Mouse (Mus musculus) hindlimb bud, embryonic 11.5 days (tissue): Measurements from ENCODE around the gene Olfr60.

ENCODE experiments used
- DNase-seq: peaks from one replicate; pipeline ENCODE4 v3.0.0-alpha.2; 2012; ENCODE audit warnings: low read depth, low spot score; ENCODE audit errors: extremely low spot score

The Olfr60 gene

DNA sequence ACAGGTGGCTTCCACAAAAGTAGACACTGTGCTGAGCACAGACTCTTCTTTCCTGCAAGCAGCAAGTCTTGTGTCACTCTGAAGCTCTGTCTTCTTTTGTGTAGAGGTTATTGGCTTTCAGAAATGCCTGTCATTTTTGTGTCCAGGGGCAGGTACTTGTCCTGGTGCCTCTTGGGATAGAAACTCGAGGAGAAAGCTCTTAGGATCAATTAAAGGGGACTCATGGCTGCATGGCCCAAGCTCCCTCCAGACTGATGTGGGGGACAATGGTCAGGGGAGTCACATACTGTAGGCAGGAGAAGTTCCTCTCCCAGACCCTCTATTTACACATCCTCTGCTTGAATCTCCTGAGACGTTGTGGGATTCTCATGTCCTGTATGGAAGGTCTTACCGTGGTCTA, at the start of gene Olfr60:
TSS of gene Olfr60 (minus strand) at position 101 of the 400 bp plus-strand sequence.
- DNase-seq = no peak

DNA sequence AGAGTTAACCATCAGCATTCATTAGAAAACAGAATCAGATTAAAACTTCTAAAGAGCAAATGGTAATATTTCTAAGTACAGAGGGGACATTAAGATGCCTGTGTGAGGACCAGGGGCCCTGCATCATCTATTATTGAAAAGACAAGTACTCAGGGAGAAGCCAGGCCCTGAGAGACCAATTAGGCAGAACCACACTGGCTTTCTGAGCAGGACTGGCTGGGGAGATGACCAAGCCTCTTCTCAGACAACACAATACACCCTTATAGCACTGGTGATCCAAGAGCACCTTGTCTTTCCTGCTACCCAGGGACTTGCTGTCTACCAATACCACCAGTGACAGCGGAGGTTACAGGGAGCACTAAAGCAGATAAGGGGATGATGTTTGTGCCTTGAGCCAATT, 41.3 kb upstream of the Olfr60 start, which contains the start of gene Olfr531:
TSS of gene Olfr531 (minus strand) at position 101 of the 400 bp plus-strand sequence.
- no peak for DNase-seq

GRCm38 (mm10) chr7:140376911-140377310, 15.4 kb upstream of the Olfr60 start:
- DNase-seq = no peak

- no peak for DNase-seq
These were observed 14.8 kb upstream of the Olfr60 start, which contains the start of gene Olfr530 for GRCm38 (mm10) chr7:140376231-140376630. Olfr530 (minus strand) TSS chr7:140376331.

GRCm38 (mm10) chr7:140374300-140374699, 12.8 kb upstream of the Olfr60 start:
- no peak for DNase-seq

DNA sequence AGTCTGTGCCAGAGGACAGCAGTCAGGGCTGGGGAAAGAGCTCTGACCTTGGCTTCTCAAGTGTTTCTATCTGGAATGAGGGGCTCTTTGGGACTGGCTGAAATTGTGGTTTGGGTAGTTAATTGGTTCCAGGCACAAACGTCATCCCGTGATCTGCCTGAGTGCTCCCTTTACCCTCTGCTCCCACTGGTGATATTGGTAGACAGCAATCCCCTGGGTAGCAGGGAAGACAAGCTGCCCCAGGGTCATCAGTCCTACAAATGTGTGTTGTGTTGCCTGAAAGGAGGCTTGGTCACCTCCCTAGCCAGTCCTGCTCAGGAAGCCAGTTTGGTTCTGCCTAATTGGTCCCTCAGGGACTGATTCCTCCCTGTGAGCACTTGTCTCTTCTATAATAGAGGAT, 27.8 kb downstream of the Olfr60 start, which contains the start of gene Olfr527:
TSS of gene Olfr527 (plus strand) at position 301 of the 400 bp plus-strand sequence.
- no peak for DNase-seq

GRCm38 (mm10) chr7:140329766-140330304, 31.6 kb downstream of the Olfr60 start:
- no peak for DNase-seq

DNA sequence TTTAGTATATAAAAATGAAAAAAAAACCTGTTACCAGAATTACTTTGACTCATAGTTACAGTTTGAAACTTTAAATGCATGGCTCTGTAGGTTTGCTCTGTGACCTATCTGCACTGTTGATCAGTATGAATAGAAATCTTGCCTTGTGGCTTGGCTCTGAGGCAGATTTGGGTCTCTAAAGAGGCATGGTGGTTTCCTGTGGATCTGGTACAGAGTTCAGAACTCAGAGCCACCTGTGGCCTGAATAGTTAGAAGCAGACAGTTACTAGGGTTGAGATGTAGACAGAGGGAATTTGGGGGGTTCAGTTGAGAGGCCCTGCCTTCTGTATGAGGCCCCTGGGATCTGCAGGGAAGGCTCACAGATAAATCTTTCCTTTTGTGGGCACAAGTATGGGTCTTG, 40.3 kb downstream of the Olfr60 start:
- DNase-seq = no peak

- no peak for DNase-seq
These were observed 40.9 kb downstream of the Olfr60 start, which contains the start of gene Olfr525 for GRCm38 (mm10) chr7:140320558-140320957. Olfr525 (plus strand) TSS chr7:140320858.

DNA sequence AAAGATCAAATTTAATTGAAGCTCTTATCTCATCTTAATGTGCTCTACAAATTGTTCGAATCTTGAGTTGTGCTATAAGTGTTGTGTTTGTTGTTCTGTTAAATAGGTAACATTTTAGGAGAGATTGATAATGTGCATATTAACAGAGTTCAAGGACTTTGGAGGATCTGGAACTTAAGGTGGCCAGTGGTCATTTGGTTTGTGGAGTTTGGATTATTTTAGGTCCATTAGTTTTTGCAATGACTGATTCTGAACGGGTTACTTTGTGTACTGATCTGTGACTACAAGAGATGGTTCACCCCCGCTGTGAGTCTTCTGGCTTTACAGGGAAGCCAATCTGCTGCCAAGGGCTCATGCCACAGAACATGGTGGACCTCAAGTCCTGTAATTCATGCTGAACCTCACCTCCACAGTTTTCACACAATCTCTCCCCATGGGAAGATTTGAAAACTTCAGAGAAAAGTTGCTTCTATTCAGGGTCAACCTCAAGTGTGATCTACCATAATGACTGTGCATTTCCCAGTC, 41.5 kb downstream of the Olfr60 start:
- no peak for DNase-seq

GRCm38 (mm10) chr7:140299416-140299815, 62.1 kb downstream of the Olfr60 start:
- DNase-seq = no peak

DNA sequence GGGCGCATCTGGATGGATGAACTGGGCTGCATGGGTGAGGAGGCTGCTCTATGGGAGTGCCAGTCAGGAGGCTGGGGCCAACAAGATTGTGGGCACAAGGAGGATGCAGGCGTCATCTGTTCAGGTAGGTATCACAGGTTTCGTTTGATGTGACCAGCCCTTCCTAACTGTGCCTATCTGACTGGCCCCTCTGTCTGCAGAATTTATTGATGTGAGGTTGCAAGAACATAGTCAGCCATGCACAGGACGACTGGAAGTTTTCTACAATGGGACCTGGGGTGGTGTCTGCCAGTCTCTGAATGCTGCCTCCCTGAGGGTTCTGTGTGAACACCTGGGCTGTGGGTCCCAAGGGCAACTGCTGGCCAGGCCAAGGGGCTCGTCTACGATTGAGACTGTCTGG, 64.6 kb downstream of the Olfr60 start:
- DNase-seq = no peak

DNA sequence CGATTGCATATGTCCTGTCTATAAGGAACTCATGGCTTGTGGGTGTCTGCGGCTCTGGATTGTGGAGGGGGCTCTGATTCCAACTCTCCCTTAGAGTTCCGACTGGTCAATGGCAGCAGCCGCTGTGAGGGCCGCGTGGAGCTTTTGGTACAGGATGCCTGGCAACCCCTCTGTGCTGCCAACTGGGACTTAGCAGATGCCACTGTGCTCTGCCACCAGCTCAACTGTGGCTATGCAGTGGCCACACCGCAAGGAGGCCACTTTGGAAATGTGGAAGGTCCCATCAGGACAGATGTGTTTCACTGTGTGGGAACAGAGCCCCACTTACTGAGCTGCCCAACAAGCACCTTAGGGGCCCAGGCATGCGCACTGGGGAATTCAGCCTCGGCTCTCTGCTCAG, 65.7 kb downstream of the Olfr60 start:
- no peak for DNase-seq
